Mouse (Mus musculus) intestine, embryonic 16.5 days (tissue): ENCODE results near the gene Kazald1. TPM values are rescaled to one million over a fixed set of nuclear protein-coding genes. Genes with fewer than 3 reads are reported as not detected.

Source experiments
- ATAC-seq: fragments of 200-750 bp; cut with Nextera tagmentation; 2 replicates; pipeline ENCODE4 v1.8.0; 2017; ENCODE audit warnings: moderate TSS enrichment, moderate library complexity
- H3K27ac ChIP-seq: fragments of 300-500 bp; sonication (generic); 2 replicates; pipeline ENCODE4 v1.5.1; 2014; ENCODE audit warnings: mild to moderate bottlenecking, low read length
- H3K27me3 ChIP-seq: fragments of 300-500 bp; sonication (generic); replicated peaks from 2 replicates; pipeline ENCODE4 v1.6.1; 2014; ENCODE audit warnings: low read length, control low read depth, mixed read lengths; ENCODE audit not compliant: control insufficient read depth, insufficient read depth
- H3K36me3 ChIP-seq: fragments of 300-500 bp; sonication (generic); 2 replicates; pipeline ENCODE4 v1.6.1; 2014; ENCODE audit warnings: low read length, control low read depth; ENCODE audit not compliant: control insufficient read depth, insufficient read depth
- H3K4me1 ChIP-seq: fragments of 300-500 bp; sonication (generic); 2 replicates; pipeline ENCODE4 v1.6.1; 2014; ENCODE audit warnings: low read length, control low read depth, mixed read lengths; ENCODE audit not compliant: control insufficient read depth, insufficient read depth
- H3K4me2 ChIP-seq: fragments of 300-500 bp; sonication (generic); 2 replicates; pipeline ENCODE4 v1.6.1; 2014; ENCODE audit warnings: low read depth, low read length, control low read depth
- H3K4me3 ChIP-seq: fragments of 300-500 bp; sonication (generic); 2 replicates; pipeline ENCODE4 v1.5.1; 2014; ENCODE audit warnings: mild to moderate bottlenecking, low read length
- H3K9ac ChIP-seq: fragments of 300-500 bp; sonication (generic); 2 replicates; pipeline ENCODE4 v1.6.1; 2014; ENCODE audit warnings: low read depth, low read length
- H3K9me3 ChIP-seq: fragments of 300-500 bp; sonication (generic); 2 replicates; pipeline ENCODE4 v1.6.1; 2016; ENCODE audit warnings: low read length, control low read depth; ENCODE audit not compliant: control insufficient read depth
- WGBS: fragments of 180-500 bp; shearing (Covaris S2); extraction: QIAGEN DNeasy Blood & Tissue Kit; methylation state at CpG from one replicate; pipeline ENCODE4 v1.1.7; 2014; 5-methylcytosine and 5-hydroxymethylcytosine counted together
- polyA plus RNA-seq: library from polyadenylated mRNA; unstranded; fragments of >200 nt; fragmentation: Nextera tagmentation; extraction: Ambion mirVana; gene quantifications from 2 replicates; pipeline ENCODE4 v1.2.1, GENCODE M21; 2015

The Kazald1 gene
- polyA plus RNA-seq: 2.0 and 2.1 TPM in 2 replicates

DNA sequence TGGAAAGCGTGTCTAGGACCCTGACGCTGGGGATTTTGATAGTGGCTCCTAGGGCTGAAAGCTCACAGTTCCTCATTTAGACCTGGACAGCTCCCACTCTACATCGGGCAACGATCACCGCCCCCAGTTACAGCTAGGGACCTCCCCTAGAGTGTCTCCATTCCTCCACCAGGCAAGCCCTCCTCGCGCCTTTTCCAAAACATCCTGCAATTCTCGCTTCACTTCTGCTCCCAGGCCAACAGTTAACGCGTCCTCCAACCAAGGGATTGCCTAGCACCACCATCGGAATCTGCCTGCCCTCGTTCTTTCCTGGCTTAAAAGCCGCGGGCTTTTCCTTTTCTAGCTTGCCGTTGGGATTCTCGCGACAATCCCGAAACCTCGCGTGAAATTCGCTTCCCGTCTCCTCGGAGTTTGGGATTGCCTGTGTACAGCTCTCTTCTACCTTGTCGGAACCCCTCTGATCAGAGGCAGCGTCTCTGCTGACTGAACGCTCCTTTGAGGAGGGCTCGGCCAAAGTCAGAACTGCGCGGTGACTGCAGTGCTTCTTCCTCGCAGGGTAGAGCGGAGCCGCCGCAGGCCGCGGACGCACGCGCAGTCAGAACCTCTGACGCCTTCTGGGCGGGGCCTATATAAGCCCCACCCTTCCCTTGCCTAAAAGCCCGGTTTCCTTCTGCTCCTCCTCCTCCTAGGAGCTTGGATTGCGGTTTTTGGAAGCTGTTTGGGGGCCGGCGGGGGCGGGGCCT is at the start of gene Kazald1:
Kazald1 (plus strand) TSS at position 662 of the 743 bp plus-strand sequence.
- H3K36me3 ChIP-seq: no peaks in the 10 kb centered on the region
- WGBS: under 1% methylated on average over 45 of the region's 45 CpGs
- H3K4me1 ChIP-seq: peaks cover 30% of the 10 kb centered on the region
- peak; percentile 89 for ATAC-seq
- H3K27ac ChIP-seq: peak within 1 kb of the TSS; percentile 96
- H3K9ac ChIP-seq: peak within 1 kb of the TSS; percentile 92
- peak within 1 kb of the TSS; percentile 97 for H3K4me2 ChIP-seq
- peak within 1 kb of the TSS; percentile 76 for H3K4me3 ChIP-seq
- peaks cover 41% of the 10 kb centered on the region for H3K27me3 ChIP-seq
- no peaks in the 10 kb centered on the region for H3K9me3 ChIP-seq

DNA sequence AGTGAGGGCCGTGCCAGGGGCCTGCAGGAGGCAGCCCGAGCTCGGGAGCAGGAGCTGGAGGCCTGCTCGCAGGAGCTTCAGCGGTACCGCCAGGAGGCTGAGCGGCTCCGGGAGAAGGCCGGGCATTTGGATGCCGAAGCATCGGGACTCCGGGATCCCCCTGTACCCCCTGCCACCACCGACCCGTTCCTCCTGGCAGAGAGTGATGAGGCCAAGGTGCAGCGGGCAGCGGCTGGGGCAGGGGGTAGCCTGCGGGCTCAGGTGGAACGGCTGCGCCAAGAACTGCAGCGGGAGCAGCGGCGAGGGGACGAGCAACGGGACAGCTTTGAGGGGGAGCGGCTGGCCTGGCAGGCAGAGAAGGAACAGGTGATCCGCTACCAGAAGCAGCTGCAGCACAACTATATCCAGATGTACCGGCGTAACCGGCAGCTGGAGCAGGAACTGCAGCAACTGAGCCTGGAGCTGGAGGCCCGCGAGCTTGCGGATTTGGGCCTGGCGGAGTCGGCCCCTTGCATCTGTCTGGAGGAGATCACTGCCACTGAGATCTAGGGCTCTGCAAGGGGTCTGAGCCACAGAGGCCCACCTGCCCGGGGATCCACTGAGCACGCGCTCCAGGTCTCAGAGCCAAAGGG is 49.0 kb upstream of the Kazald1 start:
- Histone ChIP-seq H3K36me3 (peaks cover 29% of the 10 kb centered on the region), H3K27ac (no peak overlapping the region), H3K9ac (peak overlapping the region; percentile 14; the same call in 1 of the 2 replicates), H3K4me3 (no peak overlapping the region), H3K9me3 (no peaks in the 10 kb centered on the region), H3K4me1 (peaks cover 22% of the 10 kb centered on the region), H3K4me2 (no peak overlapping the region), H3K27me3 (no peaks in the 10 kb centered on the region)
- WGBS: 90% methylated on average over 37 of the region's 37 CpGs
- ATAC-seq: no peak

DNA sequence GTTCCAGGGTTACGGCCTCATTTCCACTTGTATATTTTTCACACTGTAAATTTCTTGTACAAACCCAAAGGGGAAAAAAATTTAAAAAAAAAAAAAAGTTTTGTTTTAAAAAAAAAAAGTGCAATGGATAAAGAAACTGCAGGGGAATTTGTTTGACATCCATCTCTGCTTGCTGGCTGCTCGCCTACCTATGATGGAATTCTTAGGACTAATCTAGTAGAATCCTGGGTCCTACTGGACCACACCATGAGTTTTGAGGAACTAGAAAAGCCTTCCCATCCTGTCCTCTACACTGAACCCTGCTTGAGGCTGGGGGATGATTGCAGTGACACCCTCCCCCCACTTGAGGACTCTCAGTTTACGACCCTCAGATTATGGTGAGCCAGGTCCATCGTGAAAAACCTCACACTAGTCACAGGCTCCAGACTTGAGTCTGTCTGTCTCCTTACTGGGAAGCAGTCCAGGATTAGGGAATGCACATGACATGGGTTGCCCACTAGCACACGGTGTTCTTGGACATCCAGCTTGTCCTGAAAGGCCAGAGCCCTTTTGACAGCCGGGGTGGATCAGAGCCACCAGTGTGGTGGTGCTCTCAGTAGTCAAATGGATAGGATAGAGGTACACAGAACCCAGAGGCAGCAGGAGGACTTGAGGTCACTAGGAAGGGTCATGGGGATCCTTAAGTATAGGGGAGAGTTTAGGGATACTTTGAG is 47.9 kb upstream of the Kazald1 start:
- Histone ChIP-seq H3K36me3 (peaks cover 26% of the 10 kb centered on the region), H3K27ac (no peak overlapping the region), H3K4me3 (no peak overlapping the region), H3K4me2 (no peak overlapping the region), H3K4me1 (peaks cover 25% of the 10 kb centered on the region), H3K9me3 (no peaks in the 10 kb centered on the region), H3K9ac (no peak overlapping the region), H3K27me3 (no peaks in the 10 kb centered on the region)
- no peak for ATAC-seq
- 69% methylated on average over 6 of the region's 6 CpGs for WGBS

DNA sequence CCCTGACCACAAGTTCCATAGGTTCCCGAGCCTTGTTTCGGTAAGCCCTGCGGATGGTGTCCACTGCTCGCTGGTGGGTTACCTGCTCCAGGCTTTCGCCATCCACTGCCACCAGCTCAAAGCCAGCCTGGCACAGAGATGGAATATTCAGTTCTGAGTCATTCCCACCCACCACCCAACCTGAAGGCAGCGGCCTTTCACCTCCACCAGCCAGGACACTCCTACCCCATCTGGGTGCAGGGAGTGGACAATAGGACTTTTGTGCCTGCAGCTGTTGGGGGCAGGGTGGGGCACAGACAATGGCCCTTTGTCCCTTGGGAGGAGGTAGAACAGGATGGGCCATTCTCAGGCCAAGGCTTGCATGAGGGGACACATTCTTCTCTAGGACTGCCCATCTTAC is 47.2 kb upstream of the Kazald1 start:
- no peaks in the 10 kb centered on the region for H3K27me3 ChIP-seq
- H3K4me1 ChIP-seq: peaks cover 30% of the 10 kb centered on the region
- no peak; the same call in 1 of the 2 replicates for ATAC-seq
- peaks cover 26% of the 10 kb centered on the region for H3K36me3 ChIP-seq
- no peak overlapping the region for H3K4me2 ChIP-seq
- no peak overlapping the region for H3K4me3 ChIP-seq
- H3K27ac ChIP-seq: no peak overlapping the region
- WGBS: 78% methylated on average over 6 of the region's 6 CpGs
- no peaks in the 10 kb centered on the region for H3K9me3 ChIP-seq
- H3K9ac ChIP-seq: no peak overlapping the region

DNA sequence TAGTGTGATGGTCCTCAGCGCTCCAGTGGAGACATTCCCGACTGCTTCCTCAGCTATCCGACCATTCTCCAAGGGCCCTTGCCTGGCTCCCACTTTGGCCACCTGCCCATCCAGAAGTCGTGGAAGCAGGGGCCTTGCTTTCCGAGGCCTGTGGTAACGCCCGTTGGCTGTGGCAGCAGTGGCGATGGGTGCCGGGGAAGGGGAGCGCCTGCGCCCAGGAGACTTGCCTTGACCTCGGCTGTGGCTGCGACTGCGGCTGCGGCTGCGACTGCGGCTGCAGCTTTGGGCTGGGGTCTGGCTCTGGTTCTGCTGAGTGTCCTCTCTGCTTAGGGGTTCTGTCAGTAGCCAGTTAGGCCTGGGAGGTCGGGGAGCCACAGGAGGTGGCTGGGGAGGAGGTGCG is 46.3 kb upstream of the Kazald1 start:
- H3K4me2 ChIP-seq: no peak overlapping the region
- H3K4me1 ChIP-seq: peaks cover 30% of the 10 kb centered on the region
- H3K36me3 ChIP-seq: peaks cover 24% of the 10 kb centered on the region
- H3K27ac ChIP-seq: 0 out of 2 replicates have a peak overlapping the region, but pooled peaks have one; percentile 0
- H3K9ac ChIP-seq: no peak overlapping the region
- WGBS: 60% methylated on average over 19 of the region's 19 CpGs
- no peaks in the 10 kb centered on the region for H3K9me3 ChIP-seq
- H3K27me3 ChIP-seq: no peaks in the 10 kb centered on the region
- H3K4me3 ChIP-seq: no peak overlapping the region
- ATAC-seq: no peak

DNA sequence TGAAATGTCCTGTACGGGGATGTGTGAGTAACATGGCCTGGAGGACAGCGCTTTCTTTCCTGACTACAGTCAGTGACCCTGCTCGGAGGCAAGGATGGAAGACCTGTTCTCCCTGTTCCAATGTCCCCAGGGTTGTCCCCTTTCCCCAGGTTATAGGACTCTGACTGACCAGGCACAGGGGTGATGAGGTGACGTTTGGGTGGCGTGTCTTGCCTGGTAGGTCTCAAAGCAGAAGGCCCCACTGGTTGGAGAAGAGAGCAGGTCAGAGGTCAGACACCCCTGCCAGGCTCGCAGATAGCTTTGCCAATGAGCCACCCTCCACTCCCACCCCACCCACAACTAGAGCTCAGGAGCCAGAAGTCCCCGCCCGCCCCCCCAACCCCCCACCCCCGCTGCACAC is 45.5 kb upstream of the Kazald1 start:
- H3K4me1 ChIP-seq: peaks cover 30% of the 10 kb centered on the region
- no peaks in the 10 kb centered on the region for H3K27me3 ChIP-seq
- H3K4me2 ChIP-seq: no peak overlapping the region
- H3K4me3 ChIP-seq: no peak overlapping the region
- H3K9ac ChIP-seq: no peak overlapping the region
- 59% methylated on average over 9 of the region's 9 CpGs for WGBS
- ATAC-seq: no peak
- H3K27ac ChIP-seq: no peak overlapping the region
- H3K36me3 ChIP-seq: peaks cover 19% of the 10 kb centered on the region
- H3K9me3 ChIP-seq: no peaks in the 10 kb centered on the region

DNA sequence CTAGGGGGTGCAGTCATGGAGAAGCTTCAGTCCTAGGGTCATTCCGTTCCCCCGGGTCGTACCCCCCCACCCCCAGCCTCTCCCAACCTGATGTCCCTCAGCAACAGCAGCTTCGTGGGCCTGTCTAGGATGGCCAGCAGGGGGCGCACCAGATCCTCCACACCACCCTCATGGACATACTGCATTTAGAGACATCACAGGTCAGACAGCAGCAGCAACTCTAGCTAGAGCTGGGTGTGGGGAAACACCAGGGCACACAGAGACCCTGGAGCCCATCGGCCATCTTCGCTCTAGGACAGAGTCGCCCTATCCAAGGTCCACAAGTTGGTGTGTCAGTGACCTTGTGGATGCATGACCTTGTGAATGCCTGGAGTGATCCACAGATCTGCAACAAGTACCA is 44.9 kb upstream of the Kazald1 start:
- ATAC-seq: peak; percentile 26; the same call in 1 of the 2 replicates
- Histone ChIP-seq H3K27ac (no peak overlapping the region), H3K9ac (no peak overlapping the region), H3K4me3 (no peak overlapping the region), H3K27me3 (no peaks in the 10 kb centered on the region), H3K4me1 (peaks cover 30% of the 10 kb centered on the region), H3K36me3 (peaks cover 15% of the 10 kb centered on the region), H3K9me3 (no peaks in the 10 kb centered on the region), H3K4me2 (no peak overlapping the region)
- 39% methylated on average over 8 of the region's 8 CpGs for WGBS

DNA sequence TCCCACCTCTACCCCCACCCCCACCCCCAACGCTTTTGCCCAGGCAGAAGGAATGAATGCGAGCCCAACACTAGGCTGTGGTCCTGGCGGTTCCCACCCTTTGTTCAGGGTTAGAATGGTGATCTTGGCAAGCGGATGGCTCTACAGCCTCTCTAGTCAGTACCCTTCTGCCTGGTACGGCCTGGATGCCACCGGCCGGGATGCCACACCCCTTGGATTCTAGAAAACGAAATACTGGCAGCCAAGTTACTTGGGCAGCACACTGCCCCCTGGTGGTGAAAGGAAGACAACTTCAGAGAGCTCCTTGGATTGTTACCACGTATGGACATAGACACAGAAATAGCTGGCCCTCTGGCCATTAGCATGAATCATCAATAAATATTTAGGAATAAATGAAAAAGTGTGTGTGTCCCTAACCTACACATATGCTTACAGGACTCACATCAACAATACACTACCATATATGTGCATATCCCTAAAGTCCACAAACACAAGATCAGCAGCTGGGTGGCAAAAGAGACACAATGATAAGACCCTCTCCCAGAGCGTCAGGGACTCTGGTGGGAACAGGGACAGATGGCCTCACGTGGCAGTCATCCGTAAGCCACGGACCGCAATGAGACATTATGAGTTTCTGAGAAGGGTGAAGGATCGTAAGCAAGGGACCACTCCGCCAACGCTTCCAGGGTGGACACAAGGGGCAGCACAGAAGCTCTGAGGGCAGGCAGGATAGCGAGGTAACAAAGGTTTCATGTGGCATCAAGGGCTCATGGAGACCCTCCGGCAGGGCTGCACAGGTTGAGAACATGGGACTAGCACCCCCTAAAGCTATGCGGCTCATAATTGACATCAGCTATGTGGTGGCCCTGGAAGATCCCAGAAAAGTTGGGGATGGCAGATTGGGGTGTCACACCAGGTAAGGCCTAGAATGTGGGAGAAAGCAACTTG is 44.0 kb upstream of the Kazald1 start:
- H3K4me3 ChIP-seq: peak overlapping the region; percentile 12; the same call in 1 of the 2 replicates
- H3K9me3 ChIP-seq: no peaks in the 10 kb centered on the region
- 39% methylated on average over 20 of the region's 20 CpGs for WGBS
- peaks cover 30% of the 10 kb centered on the region for H3K4me1 ChIP-seq
- no peaks in the 10 kb centered on the region for H3K27me3 ChIP-seq
- 0 out of 2 replicates have a peak, but pooled peaks have one; percentile 14 for ATAC-seq
- no peak overlapping the region for H3K9ac ChIP-seq
- peaks cover 11% of the 10 kb centered on the region for H3K36me3 ChIP-seq
- H3K27ac ChIP-seq: no peak overlapping the region
- H3K4me2 ChIP-seq: peak overlapping the region; percentile 51
